Mouse (Mus musculus) MEL (cell line): Measurements from ENCODE around the gene Yipf1.

ENCODE experiments used
- CTCF ChIP-seq, 3 experiments: IDR thresholded peaks in 2 of 3; conservative IDR thresholded peaks in 1 of 3; 2 replicates each; pipeline ENCODE4 v1.5.1; 2011 to 2012; ENCODE audit warnings: low read length in 3 of 3, low read depth in 2 of 3, mild to moderate bottlenecking in 2 of 3, improper control_type of control experiment in 1 of 3, inconsistent platforms in 1 of 3, mixed read lengths in 1 of 3, moderate library complexity in 1 of 3; ENCODE audit not compliant: control insufficient read depth in 1 of 3, insufficient read depth in 1 of 3, poor library complexity in 1 of 3, severe bottlenecking in 1 of 3
- EP300 ChIP-seq, 2 experiments: IDR thresholded peaks; 2 replicates each; pipeline ENCODE4 v1.6.1; 2011; ENCODE audit warnings: improper control_type of control experiment in 2 of 2, low read length in 2 of 2, low read depth in 1 of 2, mild to moderate bottlenecking in 1 of 2
- GATA1 ChIP-seq: IDR thresholded peaks from 2 replicates; pipeline ENCODE4 v1.6.1; 2011; ENCODE audit warnings: low read depth, low read length, improper control_type of control experiment
- HCFC1 ChIP-seq: IDR thresholded peaks from 2 replicates; pipeline ENCODE4 v1.6.1; 2012; ENCODE audit warnings: low read depth, mild to moderate bottlenecking, inconsistent platforms, low read length, improper control_type of control experiment, moderate library complexity
- KAT2A ChIP-seq: conservative IDR thresholded peaks from 2 replicates; pipeline ENCODE4 v1.6.1; 2012; ENCODE audit warnings: low read depth, low read length, improper control_type of control experiment, inconsistent platforms
- MAFK ChIP-seq: IDR thresholded peaks from 2 replicates; pipeline ENCODE4 v1.6.1; 2011; ENCODE audit warnings: low read depth, mild to moderate bottlenecking, low read length, improper control_type of control experiment, borderline replicate concordance
- MAX ChIP-seq: IDR thresholded peaks from 2 replicates; pipeline ENCODE4 v1.6.1; 2011; ENCODE audit warnings: low read length, improper control_type of control experiment
- POLR2A ChIP-seq, 2 experiments: IDR thresholded peaks; 2 replicates each; pipeline ENCODE4 v1.6.1; 2011 to 2012; ENCODE audit warnings: low read length in 2 of 2, mild to moderate bottlenecking in 2 of 2, control low read depth in 1 of 2, improper control_type of control experiment in 1 of 2, low read depth in 1 of 2, moderate library complexity in 1 of 2; ENCODE audit not compliant: control insufficient read depth in 1 of 2, insufficient read depth in 1 of 2, poor library complexity in 1 of 2
- POLR2AphosphoS2 ChIP-seq: IDR thresholded peaks from 2 replicates; pipeline ENCODE4 v1.6.1; 2011; ENCODE audit warnings: low read length, improper control_type of control experiment
- POLR2AphosphoS5 ChIP-seq: IDR thresholded peaks from 2 replicates; pipeline ENCODE4 v1.6.1; 2012; ENCODE audit warnings: low read depth, borderline replicate concordance, mild to moderate bottlenecking, inconsistent platforms, low read length, moderate library complexity, mixed read lengths
- RCOR1 ChIP-seq: IDR thresholded peaks from 2 replicates; pipeline ENCODE4 v1.6.1; 2012; ENCODE audit warnings: low read depth, mild to moderate bottlenecking, inconsistent platforms, low read length, improper control_type of control experiment
- SMC3 ChIP-seq: IDR thresholded peaks from 2 replicates; pipeline ENCODE4 v1.6.1; 2011; ENCODE audit warnings: low read depth, low read length, improper control_type of control experiment
- USF2 ChIP-seq, 2 experiments: IDR thresholded peaks; 2 replicates each; pipeline ENCODE4 v1.6.1; 2011 to 2012; ENCODE audit warnings: improper control_type of control experiment in 2 of 2, low read length in 2 of 2, borderline replicate concordance in 1 of 2, inconsistent platforms in 1 of 2, low read depth in 1 of 2, mild to moderate bottlenecking in 1 of 2; ENCODE audit not compliant: insufficient read depth in 1 of 2

- TF ChIP-seq SMC3 (no peak), CTCF (IDR thresholded peaks at IDR 0.05 in 2 of 3, conservative IDR thresholded peaks at IDR 0.05 in 1 of 3; ENCODE audit: control insufficient read depth in 1 of 3, insufficient read depth in 1 of 3, low read depth in 2 of 3, low read length in 3 of 3, poor library complexity in 1 of 3, severe bottlenecking in 1 of 3) (no peak), EP300 (IDR thresholded peaks at IDR 0.05; ENCODE audit: low read depth in 1 of 2, low read length in 2 of 2) (no peak), KAT2A (no peak), POLR2A (IDR thresholded peaks at IDR 0.05; ENCODE audit: control insufficient read depth in 1 of 2, insufficient read depth in 1 of 2, low read depth in 1 of 2, low read length in 2 of 2, poor library complexity in 1 of 2) (no peak), HCFC1 (no peak), POLR2AphosphoS2 (no peak), USF2 (IDR thresholded peaks at IDR 0.05; ENCODE audit: borderline replicate concordance in 1 of 2, insufficient read depth in 1 of 2, low read depth in 1 of 2, low read length in 2 of 2) (no peak), POLR2AphosphoS5 (no peak), MAX (no peak), GATA1 (no peak), MAFK (no peak), RCOR1 (no peak)
Observed at GRCm38 (mm10) chr4:107291611-107292272, 22.4 kb upstream of the Yipf1 start.
